Comparison of ENCODE assay signal across 8 mouse cellular contexts in the genomic region with DNA sequence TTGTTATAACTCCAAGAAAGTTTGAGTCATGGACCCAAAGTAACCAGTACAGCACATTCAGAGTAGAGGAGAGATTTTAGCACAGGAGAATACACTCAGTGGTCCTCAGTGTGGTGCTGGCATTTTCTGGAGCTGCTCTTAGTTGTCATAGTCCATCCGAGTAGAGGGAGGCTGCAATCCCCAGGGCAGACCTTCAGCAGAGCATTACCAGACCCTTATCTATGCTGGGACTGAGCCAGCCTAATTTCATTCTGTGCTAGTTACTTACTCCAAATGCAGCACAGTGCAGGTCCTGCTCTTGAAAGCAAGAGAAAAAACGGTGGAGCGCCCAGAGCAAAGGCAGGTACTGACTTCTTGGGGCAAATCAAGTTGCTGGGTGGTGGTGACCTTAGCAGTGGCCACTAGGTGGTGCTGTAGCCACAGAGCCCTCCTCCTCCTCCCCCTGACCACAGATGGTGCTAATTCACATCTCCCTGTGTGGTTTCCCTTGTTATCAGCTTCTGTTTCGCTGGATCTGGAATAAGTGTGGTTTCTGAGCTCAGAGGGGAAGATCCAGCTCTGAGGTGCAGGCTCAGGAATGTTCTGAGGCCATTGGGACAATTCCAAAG. TPM values are rescaled to one million over a fixed set of nuclear protein-coding genes. Genes with fewer than 3 reads are reported as not detected.
DNase-seq lines count a peak whose midpoint lies in the region; ATAC-seq lines count a peak whose summit lies in the region.

No protein-coding gene starts in this region.

- H3K4me2 ChIP-seq in intestine, embryonic 15.5 days (replicated peaks): no peak overlapping the region
- no peak overlapping the region for H3K4me2 ChIP-seq in limb, embryonic 11.5 days (ENCODE audit: low read depth, severe bottlenecking)
- no peak overlapping the region for H3K4me2 ChIP-seq in midbrain, embryonic 14.5 days (ENCODE audit: low read length)

- peak; percentile 66 for DNase-seq in urinary bladder, postnatal 14 days (ENCODE audit: low spot score)
- DNase-seq in urinary bladder, adult 2 months (ENCODE audit: low spot score): no peak
- peak; percentile 70 for DNase-seq in gastrocnemius, postnatal 10 days
- peak; percentile 84 for DNase-seq in limb, embryonic 11.5 days (ENCODE audit: low spot score)
- DNase-seq in midbrain, embryonic 14.5 days: peak; percentile 82
- peak; percentile 40 to 80 for DNase-seq in spleen, postnatal 10 days (ENCODE audit: low spot score in 2 of 2)

- H3K9ac ChIP-seq in intestine, embryonic 15.5 days: no peak overlapping the region
- H3K9ac ChIP-seq in limb, embryonic 11.5 days (ENCODE audit: low read length): no peak overlapping the region
- H3K9ac ChIP-seq in midbrain, embryonic 14.5 days (replicated peaks; ENCODE audit: low read length): no peak overlapping the region

- no peaks in the 10 kb centered on the region for H3K36me3 ChIP-seq in intestine, embryonic 15.5 days
- 0 out of 2 replicates have a peak, but pooled peaks cover 2% of the 10 kb centered on the region for H3K36me3 ChIP-seq in limb, embryonic 11.5 days (ENCODE audit: control insufficient read depth, insufficient read depth, low read length)
- H3K36me3 ChIP-seq in midbrain, embryonic 14.5 days (ENCODE audit: control insufficient read depth, insufficient read depth, low read length): peaks cover 58% of the 10 kb centered on the region

- H3K27me3 ChIP-seq in intestine, embryonic 15.5 days (replicated peaks): no peaks in the 10 kb centered on the region
- no peaks in the 10 kb centered on the region for H3K27me3 ChIP-seq in limb, embryonic 11.5 days (ENCODE audit: control insufficient read depth, insufficient read depth, low read length)
- no peaks in the 10 kb centered on the region for H3K27me3 ChIP-seq in midbrain, embryonic 14.5 days (ENCODE audit: control insufficient read depth, insufficient read depth, low read length)

- 35% methylated on average over 4 of the region's 4 CpGs for WGBS in intestine, embryonic 15.5 days
- 25% methylated on average over 4 of the region's 4 CpGs for WGBS in limb, embryonic 11.5 days
- 37% methylated on average over 4 of the region's 4 CpGs for WGBS in midbrain, embryonic 14.5 days

- peak; percentile 97 for ATAC-seq in common myeloid progenitor, adult 5-6 weeks (replicated peaks; ENCODE audit: low read depth, poor library complexity, severe bottlenecking)
- ATAC-seq in intestine, embryonic 15.5 days: peak; percentile 89
- no peak for ATAC-seq in limb, embryonic 11.5 days (ENCODE audit: insufficient number of reproducible peaks, low FRiP score, low TSS enrichment, low read depth)
- peak; percentile 69; the same call in 1 of the 2 replicates for ATAC-seq in midbrain, embryonic 14.5 days (ENCODE audit: low FRiP score, low TSS enrichment)

- H3K4me3 ChIP-seq in intestine, embryonic 15.5 days (replicated peaks): no peak overlapping the region
- H3K4me3 ChIP-seq in limb, embryonic 11.5 days (ENCODE audit: low read depth, low read length): no peak overlapping the region
- H3K4me3 ChIP-seq in midbrain, embryonic 14.5 days (replicated peaks; ENCODE audit: low read depth, low read length): no peak overlapping the region

- H3K9me3 ChIP-seq in intestine, embryonic 15.5 days: no peaks in the 10 kb centered on the region
- H3K9me3 ChIP-seq in limb, embryonic 11.5 days (ENCODE audit: control insufficient read depth, low read length): no peaks in the 10 kb centered on the region
- H3K9me3 ChIP-seq in midbrain, embryonic 14.5 days (ENCODE audit: control insufficient read depth, low read length): no peaks in the 10 kb centered on the region

- no peak overlapping the region for H3K27ac ChIP-seq in intestine, embryonic 15.5 days
- H3K27ac ChIP-seq in limb, embryonic 11.5 days (replicated peaks; ENCODE audit: low read depth, low read length): no peak overlapping the region
- no peak overlapping the region for H3K27ac ChIP-seq in midbrain, embryonic 14.5 days (replicated peaks; ENCODE audit: low read depth, low read length)

- H3K4me1 ChIP-seq in intestine, embryonic 15.5 days (replicated peaks): no peaks in the 10 kb centered on the region
- peaks cover 3% of the 10 kb centered on the region for H3K4me1 ChIP-seq in limb, embryonic 11.5 days (ENCODE audit: control insufficient read depth, insufficient read depth, low read length)
- H3K4me1 ChIP-seq in midbrain, embryonic 14.5 days (ENCODE audit: control insufficient read depth, insufficient read depth, low read length): no peaks in the 10 kb centered on the region

RNA-seq across cellular contexts. Expression of a gene that starts 20.2 kb away (rescaled TPM):
- 10.0 and 12.8 TPM in 2 replicates for polyA plus RNA-seq in urinary bladder, adult 2 months (2012; rRNA removed)
- total RNA-seq in common myeloid progenitor, adult 5-6 weeks (2017): 15.5 and 16.5 TPM in 2 replicates
- 10 to 100 TPM; 24.5 to 25.8 TPM for total RNA-seq in gastrocnemius, postnatal 10 days (2021)
- polyA plus RNA-seq in intestine, embryonic 15.5 days (2015; fragmentation: Nextera tagmentation; extraction: Ambion mirVana): 26.8 and 27.2 TPM in 2 replicates
- 32.3 and 35.2 TPM in 2 replicates for polyA plus RNA-seq in limb, embryonic 11.5 days (2014; fragmentation: Nextera tagmentation; extraction: Ambion mirVana)
- 78.4 and 79.3 TPM in 2 replicates for polyA plus RNA-seq in midbrain, embryonic 14.5 days (2014; fragmentation: Nextera tagmentation; extraction: Ambion mirVana)

RNA-seq across cellular contexts. Expression of a gene that starts 22.5 kb away (rescaled TPM):
- 32.1 and 35.1 TPM in 2 replicates for polyA plus RNA-seq in urinary bladder, adult 2 months (2012; rRNA removed)
- total RNA-seq in common myeloid progenitor, adult 5-6 weeks (2017): 3.7 and 5.9 TPM in 2 replicates
- total RNA-seq in gastrocnemius, postnatal 10 days (2021): 10 to 100 TPM; 26.8 to 30.3 TPM
- 14.1 and 14.7 TPM in 2 replicates for polyA plus RNA-seq in intestine, embryonic 15.5 days (2015; fragmentation: Nextera tagmentation; extraction: Ambion mirVana)
- polyA plus RNA-seq in limb, embryonic 11.5 days (2014; fragmentation: Nextera tagmentation; extraction: Ambion mirVana): 30.6 and 31.6 TPM in 2 replicates
- 21.8 and 25.3 TPM in 2 replicates for polyA plus RNA-seq in midbrain, embryonic 14.5 days (2014; fragmentation: Nextera tagmentation; extraction: Ambion mirVana)
